Mouse (Mus musculus) thymus, postnatal 25 days (tissue): ENCODE results near the gene Cd164l2.

Experiments used
- DNase-seq: peaks from one replicate; pipeline ENCODE4 v3.0.0; 2022

Gene Cd164l2

DNA sequence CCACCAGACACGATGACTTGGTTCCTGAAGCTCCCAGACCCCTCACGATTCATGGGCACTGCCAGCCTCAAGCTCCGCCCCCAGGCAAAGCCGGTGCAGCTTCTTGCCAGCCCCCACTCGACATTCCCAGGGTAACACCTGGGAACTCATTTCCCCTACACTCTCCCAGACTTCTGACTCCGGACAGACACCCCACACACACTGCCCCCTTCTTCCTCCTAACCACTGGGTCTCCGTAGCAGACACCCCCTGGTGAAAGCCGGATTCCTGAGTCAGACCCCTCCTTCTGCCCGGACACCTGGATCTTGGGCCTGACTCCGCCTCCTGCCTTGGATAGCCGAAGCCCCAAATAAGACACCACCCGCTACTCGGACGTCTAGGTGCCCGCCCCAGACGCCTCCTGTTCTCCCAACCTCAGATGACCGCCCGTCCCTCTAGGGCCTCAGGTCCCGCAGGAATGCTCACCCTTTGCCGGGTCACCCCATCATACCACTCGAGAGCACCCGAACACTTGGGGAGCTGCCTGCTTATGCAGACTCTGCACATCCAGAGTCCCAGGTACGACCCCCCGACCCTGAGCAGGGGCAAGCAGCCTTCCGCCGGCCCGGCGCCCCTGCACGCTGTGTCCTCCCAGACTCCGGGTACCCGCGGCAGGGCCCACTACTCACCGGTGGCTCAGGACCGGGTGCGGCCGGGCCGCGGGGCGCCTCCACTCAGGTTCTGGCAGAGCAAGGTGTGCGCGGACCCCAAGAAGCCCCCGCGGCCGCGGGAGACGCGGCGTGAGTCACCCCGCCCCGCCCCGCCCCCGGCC lies at the start of gene Cd164l2, which contains the start of gene Gpr3:
Gene Cd164l2 (plus strand): TSS at position 381 of the 811 bp plus-strand sequence.
Gene Gpr3 (minus strand): TSS at position 786 of the 811 bp plus-strand sequence.
- DNase-seq, result no peak

DNA sequence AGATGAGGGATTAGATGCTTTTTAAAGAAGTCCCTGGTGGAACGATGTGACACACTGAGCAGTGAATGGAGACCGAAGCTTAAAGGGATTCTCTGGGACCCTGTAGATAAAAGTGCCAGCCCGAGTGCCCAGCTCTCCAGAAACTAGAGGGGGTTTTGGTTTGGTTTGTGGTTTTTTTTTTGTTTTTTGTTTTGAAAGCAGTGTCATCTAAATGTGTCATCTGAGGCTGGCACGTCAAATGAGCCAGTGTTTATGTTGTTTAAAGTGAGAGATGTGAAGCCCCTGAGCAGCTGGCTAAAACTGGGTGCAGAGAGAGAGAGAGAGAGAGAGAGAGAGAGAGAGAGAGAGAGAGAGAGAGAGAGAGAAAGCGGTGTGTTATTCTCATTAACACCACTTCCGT lies 49.7 kb upstream of the Cd164l2 start:
- no peak for DNase-seq

DNA sequence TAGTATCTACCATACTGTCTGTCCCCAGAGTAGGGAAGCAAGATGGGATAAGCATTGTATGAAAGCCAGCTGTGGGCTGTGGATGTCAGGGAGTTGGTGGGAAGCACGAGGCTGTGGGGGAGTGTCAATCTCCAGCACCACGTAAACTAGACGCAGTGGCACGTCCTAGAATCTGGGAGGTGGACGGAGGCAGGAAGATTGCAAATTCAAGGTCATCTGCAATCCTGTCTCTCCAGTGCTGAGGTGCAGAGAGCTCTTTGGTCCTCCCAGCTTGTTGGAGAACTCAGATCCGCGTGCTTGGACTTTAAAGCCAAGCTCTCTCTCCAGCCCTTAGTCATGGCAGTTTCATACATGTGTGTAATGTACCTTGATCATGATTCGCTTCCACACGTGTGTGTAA lies 45.2 kb upstream of the Cd164l2 start:
- no peak for DNase-seq

DNA sequence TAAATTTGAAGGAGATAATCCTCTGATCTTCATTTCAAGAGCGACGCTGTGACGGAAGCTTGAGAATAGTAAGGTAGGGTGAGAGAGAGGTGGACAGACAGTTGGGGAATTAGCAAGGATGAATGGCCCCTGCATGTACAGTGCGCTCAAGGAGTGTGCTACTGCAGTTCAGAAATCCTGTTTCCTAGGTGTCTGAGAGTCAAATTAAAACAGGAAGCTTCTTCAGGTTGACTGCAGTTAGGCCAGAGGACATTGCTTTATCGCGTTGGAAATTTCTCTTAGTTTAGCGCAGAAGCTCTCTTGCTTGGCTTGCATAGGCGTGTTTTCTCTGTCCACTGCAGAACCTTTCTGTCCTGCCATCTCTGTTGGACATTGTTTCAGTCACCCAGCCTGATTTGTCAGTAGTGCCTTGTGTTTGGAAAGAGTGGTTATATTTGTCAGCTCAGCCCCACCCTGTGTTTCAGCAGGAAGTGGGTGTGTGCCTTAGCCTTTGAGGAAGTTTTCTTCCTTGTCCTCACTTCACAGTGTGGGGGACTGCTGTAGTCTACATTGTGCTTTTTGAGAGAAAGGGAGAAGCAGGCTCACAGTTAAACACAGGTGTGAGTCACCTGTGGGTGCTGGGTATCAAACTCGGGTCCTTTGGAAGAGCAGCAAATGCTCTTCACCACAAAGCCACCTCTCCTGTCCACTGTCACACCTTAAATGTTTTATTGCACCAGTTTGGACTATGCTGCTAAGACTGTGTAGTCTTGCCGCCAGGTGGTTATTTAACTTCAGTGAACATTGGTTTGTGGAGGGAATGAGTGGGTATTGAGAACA lies 42.5 kb upstream of the Cd164l2 start:
- DNase-seq, result peak; percentile 71

DNA sequence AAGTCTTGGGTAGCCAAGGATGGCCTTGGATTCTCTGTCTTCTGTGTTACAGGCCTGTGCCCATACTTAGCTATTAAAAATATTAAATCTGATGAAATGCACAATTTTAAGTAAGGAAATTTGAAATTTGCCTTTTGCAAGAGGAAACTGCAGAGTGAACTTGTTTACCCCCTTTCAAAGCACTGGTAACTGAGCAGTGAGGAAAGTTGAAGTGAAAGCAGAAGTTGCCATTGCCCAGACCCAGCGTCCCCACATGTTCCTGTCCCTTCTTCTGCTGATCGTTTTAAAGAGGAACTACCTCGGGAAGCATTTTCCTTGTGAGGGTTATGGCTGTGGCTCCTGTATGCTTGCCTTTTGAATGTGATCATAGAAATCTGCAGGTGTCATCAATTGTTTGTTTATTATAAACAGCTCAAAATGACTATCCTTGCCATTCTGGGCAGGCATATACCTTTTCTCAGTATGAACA lies 41.8 kb upstream of the Cd164l2 start:
- DNase-seq, result peak; percentile 35

- DNase-seq, result no peak
Observed at GRCm38 (mm10) chr4:133170616-133171015, 41.3 kb upstream of the Cd164l2 start.

GRCm38 (mm10) chr4:133172451-133172850 lies 39.5 kb upstream of the Cd164l2 start:
- no peak for DNase-seq

- peak; percentile 60 for DNase-seq
Observed at GRCm38 (mm10) chr4:133174361-133174760, 37.6 kb upstream of the Cd164l2 start.

- no peak for DNase-seq
Observed at GRCm38 (mm10) chr4:133175274-133175673, 36.7 kb upstream of the Cd164l2 start.

GRCm38 (mm10) chr4:133175998-133176760 lies 35.8 kb upstream of the Cd164l2 start:
- peak; percentile 58 for DNase-seq

- no peak for DNase-seq
Observed at GRCm38 (mm10) chr4:133176761-133177403, 35.0 kb upstream of the Cd164l2 start.

DNA sequence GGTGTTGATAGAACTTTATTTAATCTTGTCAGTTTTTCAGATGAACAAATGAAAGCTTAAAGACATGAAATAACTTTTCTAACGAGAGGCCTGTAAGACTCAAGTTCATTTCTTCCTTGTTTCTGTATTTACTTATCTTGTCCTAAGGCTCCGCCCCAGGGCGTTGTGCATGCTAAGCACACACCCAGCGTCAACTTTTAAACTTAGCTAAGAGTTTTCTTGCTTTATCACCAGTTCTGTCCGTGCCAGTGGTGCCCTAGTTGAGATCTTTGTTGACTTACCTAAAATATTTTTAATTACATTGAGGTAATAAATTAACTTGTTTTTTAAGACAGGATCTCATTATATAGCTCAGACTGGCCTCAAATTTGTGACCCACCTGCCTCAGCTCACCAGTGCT lies 33.6 kb upstream of the Cd164l2 start:
- no peak for DNase-seq

GRCm38 (mm10) chr4:133179258-133179657 lies 32.7 kb upstream of the Cd164l2 start:
- DNase-seq, result no peak

- DNase-seq, result peak; percentile 48
Observed at GRCm38 (mm10) chr4:133182439-133183033, 29.4 kb upstream of the Cd164l2 start.

DNA sequence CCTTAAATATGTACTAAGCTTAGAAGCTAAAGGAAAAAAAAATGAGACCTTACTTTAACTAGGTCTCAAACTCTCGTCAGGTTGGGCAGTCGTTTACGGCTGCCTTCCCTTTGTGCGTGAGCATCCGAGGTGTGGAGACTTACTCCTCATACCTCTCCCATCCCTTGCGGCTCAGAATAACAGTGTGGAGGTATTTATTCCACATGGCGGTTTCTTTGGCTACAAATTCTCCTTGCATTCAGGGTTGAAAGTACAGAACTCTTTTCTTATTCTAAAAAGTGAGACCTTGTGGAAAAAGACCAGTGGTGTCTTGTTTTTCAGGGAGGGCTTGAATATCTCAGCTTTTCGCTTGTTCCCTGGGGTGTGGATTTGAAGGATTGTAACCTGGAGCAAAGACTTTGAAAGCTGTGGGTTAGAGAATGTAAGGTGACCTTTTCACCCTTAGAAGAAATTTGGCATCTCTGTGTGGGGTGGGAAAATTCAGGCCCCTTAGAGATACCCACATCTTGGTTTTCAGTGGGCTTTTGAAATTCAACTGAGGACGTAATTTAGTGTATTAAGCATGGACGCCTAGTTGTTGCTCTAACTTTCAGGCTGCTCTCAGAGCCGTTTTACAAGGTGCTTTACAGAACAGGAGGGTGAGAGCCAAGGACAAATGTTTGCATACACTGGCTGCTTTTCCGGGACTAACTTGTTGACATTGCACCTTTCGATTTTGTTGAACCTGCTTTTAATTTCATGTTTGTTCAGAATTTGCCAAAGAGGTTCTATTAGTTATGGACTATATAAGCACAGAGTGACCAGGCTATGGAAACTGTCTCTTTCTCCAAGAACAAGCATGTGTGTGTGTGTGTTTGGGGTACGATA lies 27.7 kb upstream of the Cd164l2 start:
- no peak for DNase-seq

GRCm38 (mm10) chr4:133184898-133185665 lies 26.8 kb upstream of the Cd164l2 start:
- DNase-seq, result peak; percentile 41

DNA sequence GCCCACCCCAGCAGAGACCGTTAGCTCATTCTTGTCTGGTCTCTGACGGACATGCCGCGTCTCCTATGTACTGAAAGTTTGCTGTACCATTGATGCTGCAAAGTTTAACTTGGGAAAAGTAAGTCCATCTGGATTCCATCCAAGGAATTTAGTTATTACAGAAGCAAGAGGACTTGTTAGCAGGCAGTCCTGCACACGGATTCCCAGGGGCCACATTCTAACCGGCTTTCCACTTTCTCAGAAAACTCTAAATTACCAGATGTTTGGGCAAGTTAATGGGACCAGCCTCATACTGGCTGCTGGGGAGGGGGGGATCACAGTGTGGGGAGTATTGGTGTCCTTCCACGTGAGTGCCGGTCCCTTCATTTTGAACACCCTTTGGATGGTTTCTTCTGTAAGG lies 26.0 kb upstream of the Cd164l2 start:
- no peak for DNase-seq

- DNase-seq, result no peak
Observed at GRCm38 (mm10) chr4:133186856-133187255, 25.1 kb upstream of the Cd164l2 start.

DNA sequence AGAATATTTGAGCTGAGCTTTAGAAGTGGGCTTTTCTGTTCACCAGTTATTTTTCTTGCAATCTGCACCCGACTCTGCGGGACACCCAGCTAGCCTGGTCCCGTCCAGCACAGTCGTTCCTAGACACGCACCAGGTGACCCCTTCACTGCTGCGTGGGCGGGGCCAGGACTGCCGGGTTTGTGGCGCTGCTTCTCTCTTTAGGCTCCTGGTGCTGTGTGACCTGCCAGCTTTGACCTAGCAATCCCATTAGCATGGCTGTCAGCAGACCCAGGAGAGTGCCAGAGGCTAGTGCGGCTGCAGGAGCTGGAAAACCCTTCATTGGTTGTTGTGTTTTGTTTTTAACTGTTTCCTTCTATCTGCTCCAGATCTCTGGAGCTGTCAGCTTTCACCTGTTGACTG lies 22.5 kb upstream of the Cd164l2 start:
- no peak for DNase-seq

- DNase-seq, result no peak
Observed at GRCm38 (mm10) chr4:133194482-133194881, 17.4 kb upstream of the Cd164l2 start.
